Mouse (Mus musculus): Measurements from ENCODE around the gene 2010111I01Rik. TPM values are rescaled to one million over a fixed set of nuclear protein-coding genes. Genes with fewer than 3 reads are reported as not detected.

2010111I01Rik gene
- polyA plus RNA-seq, 1 experiment from 2014 or later = 129 TPM

DNA sequence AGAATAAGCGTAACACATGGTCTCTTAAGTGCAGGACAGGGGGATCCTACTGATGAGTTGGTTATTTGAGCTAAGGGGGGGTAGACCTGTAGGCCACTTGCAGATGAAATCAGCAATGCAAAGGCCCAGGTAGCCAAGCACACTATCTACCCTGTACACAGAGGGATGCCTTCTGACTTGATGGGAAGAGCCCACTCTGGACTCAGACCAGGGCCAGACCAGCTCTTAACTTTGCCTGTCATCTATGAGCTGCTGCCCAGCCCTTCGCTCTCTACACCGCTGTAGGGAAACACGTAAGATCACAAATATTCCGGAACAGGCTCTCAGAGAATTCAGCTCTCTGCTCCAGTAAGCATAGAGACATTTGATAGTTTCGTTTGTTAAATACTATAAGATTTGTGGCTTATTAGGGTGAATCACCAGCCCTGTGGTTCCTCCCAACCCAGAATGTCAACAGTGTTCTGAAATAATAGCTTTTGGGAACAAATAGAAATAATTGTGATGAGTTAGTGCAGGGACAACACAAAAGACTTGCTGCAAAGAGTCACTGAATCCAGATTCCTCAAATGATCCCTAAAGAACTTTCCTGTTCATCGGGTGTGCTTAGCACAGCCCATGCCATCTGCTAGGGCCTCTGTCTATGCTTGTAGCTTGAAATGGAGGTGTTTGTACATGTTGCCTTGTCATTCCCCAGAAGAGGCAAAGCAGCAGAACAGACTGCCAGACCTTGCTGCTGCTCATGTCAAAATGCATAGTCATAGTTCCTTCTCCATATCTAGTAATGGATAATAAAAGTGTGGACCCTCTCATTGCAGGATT lies 123.4 kb downstream of the 2010111I01Rik start:
- Histone ChIP-seq H3K9me3 (no peaks in the 10 kb centered on the region), H3K4me2 (no peak overlapping the region), H3K4me3 (no peak overlapping the region), H3K27me3 (no peaks in the 10 kb centered on the region), H3K27ac (no peak overlapping the region), H3K36me3 (no peaks in the 10 kb centered on the region), H3K9ac (no peak overlapping the region), H3K4me1 (peaks cover 15% of the 10 kb centered on the region)
- WGBS = 87% methylated on average over 7 of the region's 7 CpGs
- ATAC-seq (ENCODE audit: borderline replicate concordance, extremely low read depth, low FRiP score, low TSS enrichment) = no peak

DNA sequence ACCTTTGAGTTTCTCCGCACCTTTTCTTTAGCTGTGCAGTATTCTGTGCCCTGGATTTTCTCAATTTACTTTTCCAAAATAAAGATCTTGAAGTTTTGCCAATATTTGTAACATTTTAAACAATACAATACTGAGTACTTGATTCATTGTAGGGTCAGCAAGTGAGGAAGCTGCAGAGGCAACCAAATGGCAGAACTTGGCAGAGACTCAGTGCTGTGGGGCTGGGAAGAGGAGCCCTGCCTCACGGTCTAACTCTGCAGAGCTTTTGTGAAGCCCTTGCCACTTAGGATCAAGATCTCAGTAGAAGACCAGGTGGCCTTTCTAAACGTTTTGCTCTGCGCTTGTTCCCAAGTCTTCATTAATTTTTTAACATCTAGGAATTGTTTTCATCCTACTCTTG lies 124.8 kb downstream of the 2010111I01Rik start:
- Histone ChIP-seq H3K27me3 (no peaks in the 10 kb centered on the region), H3K4me2 (no peak overlapping the region), H3K36me3 (no peaks in the 10 kb centered on the region), H3K4me3 (no peak overlapping the region), H3K9ac (no peak overlapping the region), H3K27ac (peak overlapping the region; percentile 35; the same call in 1 of the 2 replicates), H3K4me1 (peaks cover 30% of the 10 kb centered on the region), H3K9me3 (no peaks in the 10 kb centered on the region)
- 48% methylated on average over 4 of the region's 4 CpGs for WGBS
- ATAC-seq (ENCODE audit: borderline replicate concordance, extremely low read depth, low FRiP score, low TSS enrichment) = no peak

GRCm38 (mm10) chr13:63091246-63091645 lies 126.6 kb downstream of the 2010111I01Rik start:
- H3K4me1 ChIP-seq = peaks cover 45% of the 10 kb centered on the region
- H3K27me3 ChIP-seq = no peaks in the 10 kb centered on the region
- no peak overlapping the region for H3K27ac ChIP-seq
- H3K36me3 ChIP-seq = no peaks in the 10 kb centered on the region
- H3K9me3 ChIP-seq = no peaks in the 10 kb centered on the region
- ATAC-seq (ENCODE audit: borderline replicate concordance, extremely low read depth, low FRiP score, low TSS enrichment) = no peak
- H3K4me3 ChIP-seq = no peak overlapping the region
- no peak overlapping the region for H3K9ac ChIP-seq
- 77% methylated on average over 2 of the region's 2 CpGs for WGBS
- H3K4me2 ChIP-seq = no peak overlapping the region

- Histone ChIP-seq H3K9ac (no peak overlapping the region), H3K27me3 (no peaks in the 10 kb centered on the region), H3K36me3 (no peaks in the 10 kb centered on the region), H3K4me1 (peaks cover 53% of the 10 kb centered on the region), H3K9me3 (no peaks in the 10 kb centered on the region), H3K4me2 (no peak overlapping the region), H3K4me3 (no peak overlapping the region), H3K27ac (no peak overlapping the region)
- 92% methylated on average over 2 of the region's 2 CpGs for WGBS
- ATAC-seq (ENCODE audit: borderline replicate concordance, extremely low read depth, low FRiP score, low TSS enrichment) = no peak
Observed at GRCm38 (mm10) chr13:63092299-63092698, 127.6 kb downstream of the 2010111I01Rik start.

DNA sequence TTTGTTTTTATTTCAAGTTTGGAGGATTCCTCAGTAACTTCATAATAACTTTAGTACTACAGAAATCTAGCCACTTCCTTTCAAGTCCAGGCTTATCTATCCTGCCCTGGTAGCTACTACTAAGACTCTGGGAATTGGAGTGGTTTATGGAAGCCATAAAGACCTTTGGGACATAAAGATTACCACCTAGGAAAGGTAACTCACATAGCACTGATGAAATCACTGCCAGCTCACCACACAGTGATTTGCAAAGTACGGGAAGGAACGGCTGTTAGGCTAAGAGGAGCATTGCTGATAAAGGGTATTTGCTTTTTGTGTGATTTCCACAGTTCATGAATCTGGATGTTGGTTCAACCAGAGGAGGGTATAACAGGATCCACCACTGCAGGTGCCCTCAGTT lies 128.2 kb downstream of the 2010111I01Rik start:
- peaks cover 58% of the 10 kb centered on the region for H3K4me1 ChIP-seq
- H3K9me3 ChIP-seq = no peaks in the 10 kb centered on the region
- no peak overlapping the region for H3K9ac ChIP-seq
- ATAC-seq (ENCODE audit: borderline replicate concordance, extremely low read depth, low FRiP score, low TSS enrichment) = no peak
- WGBS = 70% methylated on average over 2 of the region's 2 CpGs
- H3K36me3 ChIP-seq = no peaks in the 10 kb centered on the region
- no peak overlapping the region for H3K4me2 ChIP-seq
- no peaks in the 10 kb centered on the region for H3K27me3 ChIP-seq
- no peak overlapping the region for H3K27ac ChIP-seq
- H3K4me3 ChIP-seq = no peak overlapping the region

DNA sequence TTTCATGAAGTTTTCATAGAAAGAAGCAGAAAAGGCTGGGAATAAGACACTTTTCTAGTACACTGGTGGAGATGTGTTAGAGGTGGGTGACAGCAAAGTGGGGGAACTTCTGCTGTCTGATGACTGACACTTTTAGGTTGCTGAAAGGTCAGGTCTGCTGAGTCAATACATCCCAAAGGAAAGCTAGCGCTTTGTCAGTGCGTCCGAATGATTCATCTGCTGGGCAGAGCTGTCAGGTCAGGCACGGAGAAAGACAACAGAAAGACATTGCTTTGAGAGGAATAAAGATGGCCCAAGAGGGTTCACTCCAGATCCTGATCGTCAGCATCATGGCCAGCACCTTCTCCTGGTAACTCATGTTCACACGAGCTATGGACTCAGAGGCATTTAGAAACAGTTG lies 128.9 kb downstream of the 2010111I01Rik start:
- Histone ChIP-seq H3K4me1 (peaks cover 64% of the 10 kb centered on the region), H3K4me2 (no peak overlapping the region), H3K4me3 (no peak overlapping the region), H3K9ac (no peak overlapping the region), H3K36me3 (no peaks in the 10 kb centered on the region), H3K27ac (peak overlapping the region; percentile 84; the same call in 1 of the 2 replicates), H3K9me3 (no peaks in the 10 kb centered on the region), H3K27me3 (no peaks in the 10 kb centered on the region)
- ATAC-seq (ENCODE audit: borderline replicate concordance, extremely low read depth, low FRiP score, low TSS enrichment) = no peak
- 73% methylated on average over 6 of the region's 6 CpGs for WGBS

DNA sequence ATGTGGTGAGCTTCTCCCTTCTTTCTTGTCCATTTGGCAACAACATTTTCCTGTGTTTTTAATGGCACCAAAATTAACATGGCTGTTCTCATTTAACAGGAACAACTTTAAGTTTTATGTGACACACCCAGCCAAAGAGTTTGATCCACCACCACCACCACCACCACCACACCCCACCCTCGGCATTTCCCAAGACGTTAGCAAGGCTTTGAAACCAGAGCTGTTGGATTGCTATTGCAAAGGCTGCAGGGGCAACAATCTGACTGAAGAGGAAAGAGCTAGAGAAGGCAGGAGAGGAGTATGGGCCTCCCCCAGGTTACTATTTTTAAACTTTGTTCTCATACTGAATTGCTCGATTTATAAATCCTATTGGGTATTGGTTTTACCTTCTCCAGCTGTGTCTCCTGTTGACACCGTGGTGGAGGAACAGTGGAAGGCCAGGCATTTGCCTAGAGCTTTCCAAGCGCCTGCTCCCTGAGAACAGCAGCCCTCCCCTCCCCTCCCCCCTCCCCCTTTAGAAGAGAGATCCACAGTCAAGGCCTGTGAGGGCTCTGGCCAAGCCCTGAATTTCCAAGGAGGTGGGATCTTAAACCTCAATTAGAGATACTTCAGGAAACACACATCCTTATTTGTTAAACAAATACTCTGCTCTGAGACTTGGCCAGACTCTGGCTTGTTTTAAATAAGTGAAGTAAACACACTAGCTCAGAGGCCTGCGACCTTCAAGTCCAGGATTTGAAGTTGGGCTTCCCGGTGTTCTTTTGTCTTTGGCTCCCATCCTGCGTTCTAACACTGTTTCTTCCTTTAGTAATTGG lies 129.8 kb downstream of the 2010111I01Rik start:
- H3K9ac ChIP-seq = no peak overlapping the region
- H3K36me3 ChIP-seq = no peaks in the 10 kb centered on the region
- H3K9me3 ChIP-seq = no peaks in the 10 kb centered on the region
- no peaks in the 10 kb centered on the region for H3K27me3 ChIP-seq
- no peak overlapping the region for H3K4me3 ChIP-seq
- H3K4me1 ChIP-seq = peaks cover 57% of the 10 kb centered on the region
- ATAC-seq (ENCODE audit: borderline replicate concordance, extremely low read depth, low FRiP score, low TSS enrichment) = peak; percentile 57
- 21% methylated on average over 8 of the region's 8 CpGs for WGBS
- H3K4me2 ChIP-seq = no peak overlapping the region
- peak overlapping the region; percentile 84 for H3K27ac ChIP-seq

DNA sequence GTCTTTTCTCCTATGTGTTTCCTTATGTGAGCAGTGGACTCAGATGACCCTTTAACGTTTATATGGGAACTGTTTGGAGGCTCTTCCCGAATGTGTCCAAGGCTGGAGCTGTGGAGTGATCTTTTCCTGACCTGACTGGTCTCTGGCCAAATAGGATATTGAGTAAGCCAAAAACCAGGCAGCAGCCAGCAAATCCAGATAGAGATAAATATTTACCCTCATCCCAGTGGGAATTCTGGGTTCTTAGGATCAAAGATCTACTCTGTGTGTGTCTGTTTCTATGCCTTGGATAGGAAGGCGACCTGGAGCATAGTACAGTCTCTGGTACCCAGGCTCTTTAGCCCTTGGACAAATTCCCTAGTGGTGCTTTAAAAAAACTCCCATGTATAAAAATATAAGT lies 132.1 kb downstream of the 2010111I01Rik start:
- no peak overlapping the region; the same call in 1 of the 2 replicates for H3K4me2 ChIP-seq
- H3K9me3 ChIP-seq = no peaks in the 10 kb centered on the region
- H3K4me3 ChIP-seq = no peak overlapping the region
- no peak overlapping the region for H3K9ac ChIP-seq
- H3K27ac ChIP-seq = peak overlapping the region; percentile 83
- H3K36me3 ChIP-seq = no peaks in the 10 kb centered on the region
- 25% methylated on average over 3 of the region's 3 CpGs for WGBS
- peak; percentile 91 for ATAC-seq (ENCODE audit: borderline replicate concordance, extremely low read depth, low FRiP score, low TSS enrichment)
- H3K4me1 ChIP-seq = peaks cover 48% of the 10 kb centered on the region
- H3K27me3 ChIP-seq = no peaks in the 10 kb centered on the region

- peak overlapping the region; percentile 83 for H3K27ac ChIP-seq
Observed at GRCm38 (mm10) chr13:63097440-63097930, 132.8 kb downstream of the 2010111I01Rik start.

GRCm38 (mm10) chr13:63101761-63102160 lies 137.1 kb downstream of the 2010111I01Rik start:
- ATAC-seq (ENCODE audit: borderline replicate concordance, extremely low read depth, low FRiP score, low TSS enrichment) = no peak

More at GRCm38 (mm10) chr13:63097440-63097930, 132.8 kb downstream of the 2010111I01Rik start:
- Histone ChIP-seq H3K36me3 (no peaks in the 10 kb centered on the region), H3K4me1 (peaks cover 48% of the 10 kb centered on the region), H3K4me3 (no peak overlapping the region), H3K9me3 (no peaks in the 10 kb centered on the region), H3K4me2 (no peak overlapping the region), H3K27me3 (no peaks in the 10 kb centered on the region), H3K9ac (no peak overlapping the region)
- 84% methylated on average over 8 of the region's 8 CpGs for WGBS
- no peak for ATAC-seq (ENCODE audit: borderline replicate concordance, extremely low read depth, low FRiP score, low TSS enrichment)

DNA sequence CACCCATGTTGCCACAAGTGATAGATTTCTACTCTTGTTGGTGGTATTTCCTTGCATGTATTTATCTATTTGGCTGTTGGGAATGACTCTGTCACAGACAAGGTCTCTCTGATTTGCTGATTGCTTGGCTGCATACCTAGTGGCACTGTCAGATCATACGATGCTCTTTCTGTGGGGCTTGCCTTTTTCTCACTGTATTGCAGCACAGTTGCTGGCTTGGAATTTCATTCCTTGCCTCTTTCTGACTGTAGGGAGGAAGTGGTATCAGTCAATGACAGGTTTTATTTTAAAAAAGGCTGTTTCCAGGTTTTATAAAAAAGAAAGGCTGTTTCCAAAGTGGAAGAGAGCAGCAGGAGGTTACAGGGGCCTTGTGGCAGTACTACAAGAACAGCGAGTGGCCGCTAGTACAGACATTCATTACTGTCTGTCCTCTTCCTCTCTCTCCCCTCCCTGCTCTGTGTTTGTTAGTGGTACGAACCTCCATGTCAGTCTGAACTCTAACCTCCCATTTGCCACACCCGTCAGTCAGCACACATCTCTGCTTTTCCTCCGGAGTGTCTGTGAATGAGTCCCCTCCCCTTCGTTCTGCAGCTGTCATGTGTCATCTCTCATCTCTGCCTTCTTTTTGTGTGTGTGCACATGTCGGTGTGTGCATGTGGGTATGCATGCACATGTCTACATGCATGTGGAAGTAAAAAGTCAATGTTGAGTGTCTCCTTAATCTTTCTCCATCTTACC lies 138.3 kb downstream of the 2010111I01Rik start:
- H3K4me2 ChIP-seq = no peak overlapping the region
- H3K4me3 ChIP-seq = no peak overlapping the region
- no peak overlapping the region for H3K9ac ChIP-seq
- peak; percentile 64 for ATAC-seq (ENCODE audit: borderline replicate concordance, extremely low read depth, low FRiP score, low TSS enrichment)
- peak overlapping the region; percentile 51 for H3K27ac ChIP-seq
- no peaks in the 10 kb centered on the region for H3K9me3 ChIP-seq
- no peaks in the 10 kb centered on the region for H3K27me3 ChIP-seq
- H3K36me3 ChIP-seq = no peaks in the 10 kb centered on the region
- H3K4me1 ChIP-seq = peaks cover 23% of the 10 kb centered on the region
- 28% methylated on average over 8 of the region's 8 CpGs for WGBS

More at GRCm38 (mm10) chr13:63101761-63102160, 137.1 kb downstream of the 2010111I01Rik start:
- no peak overlapping the region for H3K4me3 ChIP-seq
- H3K4me1 ChIP-seq = peaks cover 24% of the 10 kb centered on the region
- no peaks in the 10 kb centered on the region for H3K27me3 ChIP-seq
- no peak overlapping the region for H3K4me2 ChIP-seq
- H3K27ac ChIP-seq = no peak overlapping the region
- no peaks in the 10 kb centered on the region for H3K9me3 ChIP-seq
- no peak overlapping the region for H3K9ac ChIP-seq
- no peaks in the 10 kb centered on the region for H3K36me3 ChIP-seq
- WGBS = 62% methylated on average over 12 of the region's 12 CpGs
